Mouse (Mus musculus): ENCODE data around the gene Adamtsl3. TPM values are rescaled to one million over a fixed set of nuclear protein-coding genes. Genes with fewer than 3 reads are reported as not detected.

The Adamtsl3 gene
- 1.4 and 1.7 TPM in 2 replicates for polyA plus RNA-seq (2014; fragmentation: Nextera tagmentation; extraction: Ambion mirVana)

- peak within 1 kb of the TSS; percentile 78 for H3K4me2 ChIP-seq (ENCODE audit: low read depth, severe bottlenecking)
- no peaks in the 10 kb centered on the region for H3K9me3 ChIP-seq (ENCODE audit: control insufficient read depth, low read length)
- H3K9ac ChIP-seq (ENCODE audit: low read length): peak within 1 kb of the TSS; percentile 54
- H3K36me3 ChIP-seq (ENCODE audit: control insufficient read depth, insufficient read depth, low read length): no peaks in the 10 kb centered on the region
- ATAC-seq (ENCODE audit: insufficient number of reproducible peaks, low FRiP score, low TSS enrichment, low read depth) (peak; percentile 42; the same call in 1 of the 2 replicates), DNase-seq (ENCODE audit: low spot score) (peak; percentile 50)
- peak within 1 kb of the TSS; percentile 41 for H3K4me3 ChIP-seq (ENCODE audit: low read depth, low read length)
- peaks cover 34% of the 10 kb centered on the region for H3K27me3 ChIP-seq (ENCODE audit: control insufficient read depth, insufficient read depth, low read length)
- 0 out of 2 replicates have a peak, but pooled peaks cover 3% of the 10 kb centered on the region for H3K4me1 ChIP-seq (ENCODE audit: control insufficient read depth, insufficient read depth, low read length)
- 1% methylated on average over 88 of the region's 95 CpGs for WGBS
- H3K27ac ChIP-seq (replicated peaks; ENCODE audit: low read depth, low read length): no peak within 1 kb of the TSS
These were observed at the start of gene Adamtsl3 for GRCm38 (mm10) chr7:82335211-82336121. TSS of gene Adamtsl3 (plus strand) at chr7:82335694.

DNA sequence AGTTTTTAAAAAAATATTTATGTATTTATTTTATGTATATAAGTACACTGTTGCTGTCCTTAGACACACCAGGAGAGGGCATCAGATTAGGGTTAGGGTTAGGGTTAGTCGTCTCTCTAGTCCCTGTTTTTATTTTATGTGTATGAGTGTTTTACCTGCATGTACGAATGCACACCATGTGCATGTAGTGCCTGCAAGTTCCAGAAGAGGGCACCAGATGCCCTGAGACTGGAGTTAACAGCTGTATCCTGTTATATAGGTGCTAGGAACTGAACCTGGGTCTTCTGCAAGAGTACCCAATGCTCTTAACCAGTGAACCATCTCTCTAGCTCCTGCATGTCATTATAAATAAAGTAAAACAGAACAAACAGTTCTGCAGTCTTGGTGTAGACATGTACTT, 48.3 kb upstream of the Adamtsl3 start:
- H3K9me3 ChIP-seq (ENCODE audit: control insufficient read depth, low read length): no peaks in the 10 kb centered on the region; the same call in 1 of the 2 replicates
- no peaks in the 10 kb centered on the region for H3K27me3 ChIP-seq (ENCODE audit: control insufficient read depth, insufficient read depth, low read length)
- H3K36me3 ChIP-seq (ENCODE audit: control insufficient read depth, insufficient read depth, low read length): no peaks in the 10 kb centered on the region
- no peak overlapping the region for H3K27ac ChIP-seq (replicated peaks; ENCODE audit: low read depth, low read length)
- no peak overlapping the region for H3K9ac ChIP-seq (ENCODE audit: low read length)
- DNase-seq (ENCODE audit: low spot score) (peak; percentile 28), ATAC-seq (ENCODE audit: insufficient number of reproducible peaks, low FRiP score, low TSS enrichment, low read depth) (no peak)
- no peaks in the 10 kb centered on the region for H3K4me1 ChIP-seq (ENCODE audit: control insufficient read depth, insufficient read depth, low read length)
- WGBS: 91% methylated on average over 2 of the region's 2 CpGs
- H3K4me3 ChIP-seq (ENCODE audit: low read depth, low read length): no peak overlapping the region
- no peak overlapping the region for H3K4me2 ChIP-seq (ENCODE audit: low read depth, severe bottlenecking)

GRCm38 (mm10) chr7:82293441-82293840, 42.1 kb upstream of the Adamtsl3 start:
- Histone ChIP-seq H3K4me2 (ENCODE audit: low read depth, severe bottlenecking) (no peak overlapping the region), H3K4me3 (ENCODE audit: low read depth, low read length) (no peak overlapping the region), H3K9me3 (ENCODE audit: control insufficient read depth, low read length) (no peaks in the 10 kb centered on the region), H3K27ac (replicated peaks; ENCODE audit: low read depth, low read length) (no peak overlapping the region), H3K9ac (ENCODE audit: low read length) (no peak overlapping the region), H3K4me1 (ENCODE audit: control insufficient read depth, insufficient read depth, low read length) (0 out of 2 replicates have a peak, but pooled peaks cover 3% of the 10 kb centered on the region), H3K27me3 (ENCODE audit: control insufficient read depth, insufficient read depth, low read length) (no peaks in the 10 kb centered on the region), H3K36me3 (ENCODE audit: control insufficient read depth, insufficient read depth, low read length) (no peaks in the 10 kb centered on the region)
- no peak for ATAC-seq (ENCODE audit: insufficient number of reproducible peaks, low FRiP score, low TSS enrichment, low read depth)
- no peak for DNase-seq (ENCODE audit: low spot score)
- WGBS: 84% methylated on average over 7 of the region's 7 CpGs

- H3K27ac ChIP-seq (replicated peaks; ENCODE audit: low read depth, low read length): no peak overlapping the region
- H3K36me3 ChIP-seq (ENCODE audit: control insufficient read depth, insufficient read depth, low read length): no peaks in the 10 kb centered on the region
- no peaks in the 10 kb centered on the region for H3K9me3 ChIP-seq (ENCODE audit: control insufficient read depth, low read length)
- WGBS: 75% methylated on average over 10 of the region's 10 CpGs
- no peak overlapping the region for H3K4me2 ChIP-seq (ENCODE audit: low read depth, severe bottlenecking)
- H3K4me3 ChIP-seq (ENCODE audit: low read depth, low read length): no peak overlapping the region
- 0 out of 2 replicates have a peak, but pooled peaks cover 3% of the 10 kb centered on the region for H3K4me1 ChIP-seq (ENCODE audit: control insufficient read depth, insufficient read depth, low read length)
- H3K27me3 ChIP-seq (ENCODE audit: control insufficient read depth, insufficient read depth, low read length): no peaks in the 10 kb centered on the region
- H3K9ac ChIP-seq (ENCODE audit: low read length): no peak overlapping the region
- ATAC-seq (ENCODE audit: insufficient number of reproducible peaks, low FRiP score, low TSS enrichment, low read depth) (no peak), DNase-seq (ENCODE audit: low spot score) (no peak)
These were observed 41.4 kb upstream of the Adamtsl3 start for GRCm38 (mm10) chr7:82294083-82294482.

DNA sequence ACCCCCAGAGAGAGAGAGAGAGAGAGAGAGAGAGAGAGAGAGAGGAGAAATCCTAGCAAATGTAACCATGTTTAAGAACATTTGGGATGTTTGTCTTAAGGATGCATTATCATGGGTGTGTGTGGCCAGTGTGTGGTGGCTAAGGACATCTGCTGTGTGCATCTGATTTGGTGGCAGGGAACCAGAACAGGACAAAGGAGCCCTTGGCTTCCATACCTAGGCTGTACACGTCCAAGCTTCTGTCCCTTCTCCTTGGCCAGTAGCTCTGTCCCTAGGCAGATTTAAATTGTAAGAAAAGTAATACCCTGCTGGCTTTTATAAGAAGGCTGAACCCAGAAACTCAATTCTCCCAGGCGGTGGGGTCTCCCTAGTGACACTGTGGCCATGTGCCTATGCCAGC, 40.9 kb upstream of the Adamtsl3 start:
- no peaks in the 10 kb centered on the region for H3K36me3 ChIP-seq (ENCODE audit: control insufficient read depth, insufficient read depth, low read length)
- no peak for ATAC-seq (ENCODE audit: insufficient number of reproducible peaks, low FRiP score, low TSS enrichment, low read depth)
- WGBS: 83% methylated on average over 2 of the region's 2 CpGs
- H3K9ac ChIP-seq (ENCODE audit: low read length): no peak overlapping the region
- no peak overlapping the region for H3K27ac ChIP-seq (replicated peaks; ENCODE audit: low read depth, low read length)
- H3K4me1 ChIP-seq (ENCODE audit: control insufficient read depth, insufficient read depth, low read length): 0 out of 2 replicates have a peak, but pooled peaks cover 3% of the 10 kb centered on the region
- H3K4me2 ChIP-seq (ENCODE audit: low read depth, severe bottlenecking): no peak overlapping the region
- no peak for DNase-seq (ENCODE audit: low spot score)
- no peak overlapping the region for H3K4me3 ChIP-seq (ENCODE audit: low read depth, low read length)
- no peaks in the 10 kb centered on the region for H3K27me3 ChIP-seq (ENCODE audit: control insufficient read depth, insufficient read depth, low read length)
- no peaks in the 10 kb centered on the region for H3K9me3 ChIP-seq (ENCODE audit: control insufficient read depth, low read length)

GRCm38 (mm10) chr7:82308398-82308797, 27.1 kb upstream of the Adamtsl3 start:
- Histone ChIP-seq H3K9ac (ENCODE audit: low read length) (no peak overlapping the region), H3K4me1 (ENCODE audit: control insufficient read depth, insufficient read depth, low read length) (no peaks in the 10 kb centered on the region), H3K9me3 (ENCODE audit: control insufficient read depth, low read length) (no peaks in the 10 kb centered on the region), H3K27ac (replicated peaks; ENCODE audit: low read depth, low read length) (no peak overlapping the region), H3K36me3 (ENCODE audit: control insufficient read depth, insufficient read depth, low read length) (no peaks in the 10 kb centered on the region), H3K4me3 (ENCODE audit: low read depth, low read length) (no peak overlapping the region), H3K27me3 (ENCODE audit: control insufficient read depth, insufficient read depth, low read length) (no peaks in the 10 kb centered on the region), H3K4me2 (ENCODE audit: low read depth, severe bottlenecking) (no peak overlapping the region)
- ATAC-seq (ENCODE audit: insufficient number of reproducible peaks, low FRiP score, low TSS enrichment, low read depth): no peak
- WGBS: 82% methylated on average over 4 of the region's 4 CpGs
- DNase-seq (ENCODE audit: low spot score): no peak

DNA sequence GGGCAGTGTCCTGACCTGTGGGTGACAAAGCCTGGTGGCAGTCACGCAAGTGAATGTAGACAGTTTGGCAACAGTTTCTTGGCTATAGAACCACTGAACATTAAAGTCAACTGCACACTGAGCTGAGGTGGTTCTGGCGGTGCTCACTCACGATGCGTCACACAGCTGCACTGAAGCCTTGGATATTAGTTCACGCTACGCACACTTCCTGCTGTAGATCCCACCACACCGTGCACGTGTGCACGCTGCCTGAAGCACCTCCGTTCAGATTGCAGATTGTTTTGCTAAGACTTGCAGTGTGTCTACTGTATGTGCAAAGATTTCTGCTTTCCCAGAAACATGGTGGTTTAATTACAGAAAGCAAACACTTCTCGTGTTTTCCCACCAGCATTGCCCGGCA, 17.0 kb upstream of the Adamtsl3 start:
- DNase-seq (ENCODE audit: low spot score) (no peak), ATAC-seq (ENCODE audit: insufficient number of reproducible peaks, low FRiP score, low TSS enrichment, low read depth) (no peak)
- H3K9me3 ChIP-seq (ENCODE audit: control insufficient read depth, low read length): no peaks in the 10 kb centered on the region
- WGBS: 85% methylated on average over 12 of the region's 12 CpGs
- no peaks in the 10 kb centered on the region for H3K4me1 ChIP-seq (ENCODE audit: control insufficient read depth, insufficient read depth, low read length)
- no peaks in the 10 kb centered on the region for H3K36me3 ChIP-seq (ENCODE audit: control insufficient read depth, insufficient read depth, low read length)
- no peak overlapping the region for H3K4me2 ChIP-seq (ENCODE audit: low read depth, severe bottlenecking)
- H3K27ac ChIP-seq (replicated peaks; ENCODE audit: low read depth, low read length): no peak overlapping the region
- H3K4me3 ChIP-seq (ENCODE audit: low read depth, low read length): no peak overlapping the region
- no peak overlapping the region for H3K9ac ChIP-seq (ENCODE audit: low read length)
- no peaks in the 10 kb centered on the region for H3K27me3 ChIP-seq (ENCODE audit: control insufficient read depth, insufficient read depth, low read length)

GRCm38 (mm10) chr7:82326616-82327015, 8.9 kb upstream of the Adamtsl3 start:
- H3K9ac ChIP-seq (ENCODE audit: low read length): no peak overlapping the region
- H3K4me2 ChIP-seq (ENCODE audit: low read depth, severe bottlenecking): no peak overlapping the region
- H3K9me3 ChIP-seq (ENCODE audit: control insufficient read depth, low read length): no peaks in the 10 kb centered on the region
- no peaks in the 10 kb centered on the region for H3K27me3 ChIP-seq (ENCODE audit: control insufficient read depth, insufficient read depth, low read length)
- DNase-seq (ENCODE audit: low spot score) (no peak), ATAC-seq (ENCODE audit: insufficient number of reproducible peaks, low FRiP score, low TSS enrichment, low read depth) (no peak)
- H3K4me1 ChIP-seq (ENCODE audit: control insufficient read depth, insufficient read depth, low read length): no peaks in the 10 kb centered on the region
- WGBS: 68% methylated on average over 1 of the region's 1 CpGs
- no peak overlapping the region for H3K27ac ChIP-seq (replicated peaks; ENCODE audit: low read depth, low read length)
- H3K36me3 ChIP-seq (ENCODE audit: control insufficient read depth, insufficient read depth, low read length): no peaks in the 10 kb centered on the region
- no peak overlapping the region for H3K4me3 ChIP-seq (ENCODE audit: low read depth, low read length)

All from limb, embryonic 11.5 days (tissue).